Mouse (Mus musculus) fat pad, adult 2 months (tissue): Measurements from ENCODE around the gene Skap2.

ENCODE experiments used
- DNase-seq: peaks from one replicate; pipeline ENCODE4 v3.0.0-alpha.2; 2011; ENCODE audit warnings: low read depth, low spot score; ENCODE audit errors: extremely low read depth

Skap2 gene

GRCm38 (mm10) chr6:51895753-51896152 is 116.6 kb downstream of the Skap2 start:
- DNase-seq, result no peak

DNA sequence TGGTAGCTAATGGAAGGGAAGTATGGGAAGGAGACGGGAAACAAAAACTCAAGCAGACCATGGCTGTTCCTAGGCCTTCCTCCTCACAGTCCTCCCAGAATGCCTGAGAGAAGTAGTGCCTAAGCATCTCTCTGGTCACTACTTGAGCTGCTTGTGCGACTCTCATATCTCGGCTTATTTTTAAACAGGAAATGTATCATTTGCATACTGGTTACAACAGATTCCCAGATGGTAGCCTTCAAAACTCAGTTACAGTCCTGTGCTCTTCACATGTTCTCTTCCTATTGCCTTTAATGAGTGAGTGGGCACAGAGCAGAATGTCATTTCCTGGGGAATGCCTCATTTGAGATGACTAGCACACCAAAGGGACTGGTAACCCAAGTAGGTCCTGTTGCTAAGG is 117.6 kb downstream of the Skap2 start:
- DNase-seq, result no peak

GRCm38 (mm10) chr6:51890356-51890755 is 122.0 kb downstream of the Skap2 start:
- DNase-seq, result peak; percentile 2

DNA sequence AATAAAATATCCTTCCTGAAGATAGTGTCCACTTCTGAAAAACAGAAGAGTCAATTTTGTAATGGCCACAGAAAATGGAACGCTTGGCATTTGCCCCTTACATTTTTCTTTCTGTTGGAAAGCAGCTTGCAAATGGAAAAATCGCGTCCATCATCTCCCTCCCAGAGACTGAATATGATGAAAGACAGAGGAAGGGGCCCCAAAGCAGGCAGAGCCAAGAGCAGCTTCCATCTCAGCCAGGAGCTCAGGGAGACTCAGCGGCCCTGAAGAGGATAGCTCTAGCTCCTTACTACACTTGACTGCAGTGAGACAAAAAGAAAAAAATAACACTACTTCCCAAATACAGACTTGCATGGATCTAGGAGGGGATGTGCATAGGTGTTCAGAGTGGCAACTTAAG is 122.5 kb downstream of the Skap2 start:
- DNase-seq, result no peak

- DNase-seq, result peak; percentile 1
These were observed 125.4 kb downstream of the Skap2 start for GRCm38 (mm10) chr6:51886902-51887431.

GRCm38 (mm10) chr6:51882880-51883274 is 129.5 kb downstream of the Skap2 start:
- DNase-seq, result no peak

DNA sequence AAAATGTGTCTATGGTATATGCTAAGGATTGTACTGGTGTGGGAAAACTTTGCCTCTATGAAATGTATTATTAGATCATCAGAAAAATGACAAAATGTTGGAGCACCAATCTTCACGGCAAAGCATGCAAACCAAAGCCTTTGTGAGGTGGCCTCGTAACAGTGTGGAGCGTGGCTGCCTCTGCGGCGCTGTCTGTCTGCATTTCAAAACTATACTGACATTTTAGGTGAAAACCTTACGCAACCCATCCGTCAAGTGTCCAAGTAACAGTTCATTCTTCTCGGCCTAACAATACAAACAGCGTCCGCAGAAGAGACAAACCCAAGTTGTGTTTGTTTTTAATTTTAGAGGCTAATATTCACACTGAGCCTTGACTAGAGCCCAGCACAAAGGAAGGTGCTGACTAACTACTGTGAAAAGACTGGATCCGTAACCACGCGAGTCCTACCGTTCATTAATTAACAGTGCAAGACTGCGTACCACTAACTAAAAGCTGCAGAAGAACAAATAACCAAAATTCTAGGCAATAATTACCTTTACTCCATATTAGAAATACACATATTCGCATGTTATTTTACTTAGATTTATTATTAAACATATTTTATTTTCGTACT is 130.0 kb downstream of the Skap2 start:
- no peak for DNase-seq

- DNase-seq, result no peak
These were observed 131.0 kb downstream of the Skap2 start for GRCm38 (mm10) chr6:51881181-51881968.

DNA sequence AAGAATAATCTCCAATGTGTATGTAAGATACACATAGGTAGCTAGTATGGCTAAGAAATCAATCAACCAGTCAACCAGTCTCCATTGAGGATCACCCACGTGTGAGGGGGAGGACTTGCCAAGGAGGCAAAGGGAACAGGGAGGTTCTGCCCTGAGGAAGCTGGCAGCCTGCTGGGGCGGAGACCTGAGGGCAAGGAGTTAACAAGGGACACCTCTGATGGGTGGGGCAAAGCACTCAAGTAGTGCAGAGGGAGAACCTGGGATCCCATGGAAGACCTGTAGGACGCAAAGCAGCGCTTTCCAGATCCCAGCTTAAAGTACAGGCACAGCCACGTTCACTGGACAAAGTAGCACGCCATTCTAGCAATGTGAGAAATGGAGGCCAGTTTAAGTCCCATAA is 131.6 kb downstream of the Skap2 start:
- no peak for DNase-seq

DNA sequence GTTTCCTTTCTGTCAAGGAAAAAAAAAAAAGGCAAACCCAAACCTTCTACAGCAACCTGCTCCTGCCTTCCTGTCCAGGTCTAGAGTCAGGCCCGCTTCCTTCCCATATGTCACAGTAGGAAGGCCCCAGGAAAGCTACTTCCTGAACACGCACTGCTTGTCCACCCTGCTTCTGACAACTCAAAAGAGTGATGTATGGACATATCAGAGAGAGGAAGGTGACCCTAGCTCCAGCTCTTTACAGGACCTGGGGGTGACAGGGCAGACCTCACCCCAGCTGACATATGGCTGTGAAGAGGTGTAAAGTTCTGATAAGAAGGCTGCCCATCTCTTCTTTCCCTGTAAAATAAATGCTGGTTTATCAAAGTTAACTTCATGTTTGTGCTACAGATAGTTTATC is 133.8 kb downstream of the Skap2 start:
- no peak for DNase-seq

GRCm38 (mm10) chr6:51876841-51877553 is 135.4 kb downstream of the Skap2 start:
- DNase-seq, result no peak

DNA sequence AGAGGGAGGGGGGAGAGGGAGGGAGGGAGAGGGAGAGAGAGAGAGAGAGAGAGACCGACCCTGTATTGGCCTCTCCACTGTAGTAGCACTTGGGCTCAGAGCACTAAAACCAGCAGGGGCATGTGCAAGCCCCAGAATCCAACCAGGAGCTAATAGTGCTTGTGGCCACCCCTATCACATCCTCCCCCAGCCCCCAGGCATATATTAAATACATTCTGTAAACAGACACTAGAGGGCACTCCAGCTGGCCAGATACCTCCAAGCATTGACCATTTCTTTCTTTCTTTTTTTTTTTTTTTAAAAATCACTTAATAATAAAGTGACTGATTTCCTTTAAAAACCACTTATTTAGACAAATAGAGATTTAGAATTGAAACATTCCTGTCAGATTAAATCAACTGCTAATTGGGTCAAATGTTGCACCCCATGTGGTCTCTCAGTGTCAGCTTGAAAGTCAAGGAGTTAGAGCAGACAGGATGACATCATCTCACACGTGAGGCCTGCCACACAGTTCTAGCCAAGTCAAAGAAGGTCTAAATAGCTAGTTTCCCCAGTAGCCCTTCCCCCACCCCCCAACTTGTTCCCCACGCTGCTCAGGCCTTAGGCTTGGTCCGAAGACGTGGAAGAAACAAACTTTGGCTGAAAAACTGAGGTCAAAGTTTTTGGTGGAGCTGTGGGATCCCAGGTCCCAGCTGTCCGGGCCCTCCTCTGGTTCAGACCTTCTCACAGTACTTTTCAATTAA is 136.3 kb downstream of the Skap2 start:
- no peak for DNase-seq

DNA sequence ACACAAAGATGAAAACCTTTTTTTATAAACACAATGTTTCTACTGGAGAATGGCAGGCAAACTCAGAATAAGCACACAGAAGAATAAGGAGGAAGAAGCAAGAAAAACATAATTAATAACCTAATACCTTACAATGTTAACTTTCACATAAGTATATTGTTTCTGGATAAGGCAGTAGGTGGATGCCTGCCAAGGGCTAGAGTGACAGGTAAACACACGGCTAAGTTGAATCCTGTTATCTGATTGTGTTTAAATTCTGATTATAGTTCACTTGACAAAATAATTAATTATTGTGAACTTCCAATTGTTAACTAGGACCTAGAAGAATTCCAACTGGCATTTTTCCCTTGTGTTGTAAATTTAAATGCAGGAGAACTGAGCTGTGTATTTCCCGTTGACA is 138.3 kb downstream of the Skap2 start:
- DNase-seq, result no peak

DNA sequence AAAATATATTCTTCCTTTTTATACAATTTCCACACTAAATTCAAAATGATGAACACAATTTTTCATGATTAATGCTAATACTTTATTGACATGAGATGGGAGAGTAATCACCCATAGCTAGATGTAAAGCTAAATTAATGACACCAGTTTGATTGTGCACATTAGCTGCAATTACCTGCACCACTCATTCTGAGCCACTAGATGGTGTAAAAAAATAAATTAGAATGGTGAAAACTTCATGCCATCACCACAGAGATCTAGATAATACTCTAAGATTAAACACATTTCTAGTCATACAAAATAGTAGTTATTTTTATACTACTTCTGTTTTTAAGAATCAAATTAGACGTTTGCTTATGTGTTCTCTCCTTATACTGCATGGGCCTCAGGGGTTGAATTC is 141.2 kb downstream of the Skap2 start:
- DNase-seq, result no peak

GRCm38 (mm10) chr6:51870294-51870693 is 142.1 kb downstream of the Skap2 start:
- DNase-seq, result no peak

- DNase-seq, result no peak
These were observed 145.8 kb downstream of the Skap2 start for GRCm38 (mm10) chr6:51866596-51866995.

DNA sequence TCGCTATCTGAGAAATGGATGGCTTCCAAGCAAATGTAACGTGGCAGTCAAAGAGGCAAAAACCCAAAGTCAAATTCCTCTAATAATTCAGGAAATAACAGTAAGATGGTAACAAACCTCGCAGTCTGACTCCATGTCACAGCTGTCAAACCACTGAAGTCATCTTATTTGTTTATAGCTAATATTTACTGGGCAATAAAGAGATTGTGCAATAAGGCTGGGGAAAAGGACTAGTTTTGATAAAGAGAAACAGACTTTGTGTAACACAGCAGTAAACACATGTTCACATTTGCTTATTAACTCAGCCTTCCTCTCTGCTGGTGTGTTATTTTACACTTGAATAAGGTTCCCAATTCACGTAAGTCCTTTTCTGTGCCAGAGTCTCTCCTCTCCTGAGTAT is 148.8 kb downstream of the Skap2 start:
- DNase-seq, result no peak

DNA sequence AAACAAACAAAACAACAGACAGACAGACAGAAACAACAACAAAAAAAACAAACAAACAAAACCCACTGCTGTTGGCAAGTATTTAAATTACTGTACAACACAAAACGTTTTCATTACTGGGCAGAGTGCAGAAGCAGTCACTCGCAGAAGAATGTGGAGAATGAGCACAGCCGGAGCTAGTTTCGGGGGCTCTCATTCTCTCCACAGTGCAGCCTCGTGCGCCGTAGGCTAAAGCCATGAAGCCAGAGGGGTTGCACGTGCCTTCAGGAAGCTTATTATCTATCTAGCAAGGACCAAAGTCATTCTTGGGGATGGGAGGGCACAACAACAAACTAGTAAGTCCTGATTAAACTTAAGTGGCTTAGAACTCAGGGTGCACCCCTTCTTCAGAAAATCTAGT is 152.0 kb downstream of the Skap2 start:
- DNase-seq, result no peak

DNA sequence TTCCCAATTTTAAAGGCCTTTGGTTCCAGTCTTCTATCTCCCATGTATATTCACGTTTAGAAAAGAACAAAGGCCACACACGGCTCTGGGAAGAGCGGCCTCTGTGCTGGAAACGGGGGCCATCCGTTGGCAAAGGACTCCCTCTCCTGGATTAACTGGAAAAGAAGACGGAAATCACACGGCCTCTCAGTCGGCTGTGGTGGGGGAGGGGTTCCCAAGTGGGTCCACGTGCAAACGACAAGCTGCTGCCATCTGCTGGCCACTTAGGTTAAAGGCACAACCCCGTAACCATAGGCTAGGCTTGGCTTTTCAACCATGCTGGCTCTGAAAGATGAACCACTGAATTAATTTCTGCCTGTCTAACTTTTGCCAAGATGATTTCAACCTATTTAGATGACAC is 154.5 kb downstream of the Skap2 start:
- DNase-seq, result no peak

DNA sequence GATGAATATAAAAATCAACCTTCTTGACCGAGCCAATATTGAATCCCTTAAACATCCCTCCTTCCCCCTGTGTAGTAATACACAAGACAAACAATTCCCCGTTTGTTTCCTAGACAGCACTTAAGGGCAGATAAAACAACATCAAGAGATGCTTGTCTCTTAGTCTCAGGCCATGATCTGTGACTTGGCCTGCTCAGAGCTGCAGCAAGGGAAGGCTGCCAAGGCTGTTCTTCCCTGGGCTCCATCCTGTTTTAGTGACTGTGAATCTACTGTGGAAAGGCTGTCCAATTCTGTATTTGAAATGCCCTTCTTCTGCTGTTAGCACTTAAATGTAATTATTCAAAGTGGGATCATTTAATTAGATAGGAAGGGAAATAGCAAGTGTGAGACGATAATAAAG is 159.1 kb downstream of the Skap2 start:
- DNase-seq, result no peak

- DNase-seq, result no peak
These were observed 159.7 kb downstream of the Skap2 start for GRCm38 (mm10) chr6:51852643-51853042.
